Mouse (Mus musculus): ENCODE results near the gene Mrpl54. TPM values are rescaled to one million over a fixed set of nuclear protein-coding genes. Genes with fewer than 3 reads are reported as not detected.
A peak's percentile ranks its signal among the peaks of the same experiment; 100 is the strongest.

Mrpl54 gene
- polyA plus RNA-seq, 1 experiment: 61.1 TPM

- TF ChIP-seq POLR2A (IDR thresholded peaks at IDR 0.05; ENCODE audit: extremely low read depth, insufficient read depth, low read length): no peak
- peak; percentile 52 for TF ChIP-seq CTCF (IDR thresholded peaks at IDR 0.05; ENCODE audit: extremely low read depth, insufficient read depth, low read length)
Observed at GRCm38 (mm10) chr10:81288601-81289000, 21.9 kb upstream of the Mrpl54 start.

GRCm38 (mm10) chr10:81287513-81288157, 20.9 kb upstream of the Mrpl54 start:
- TF ChIP-seq POLR2A (IDR thresholded peaks at IDR 0.05; ENCODE audit: extremely low read depth, insufficient read depth, low read length): no peak
- TF ChIP-seq CTCF (IDR thresholded peaks at IDR 0.05; ENCODE audit: extremely low read depth, insufficient read depth, low read length): peak; percentile 81
- Histone ChIP-seq H3K27ac (ENCODE audit: insufficient read depth, low read length) (no peak overlapping the region), H3K4me3 (ENCODE audit: insufficient read depth, low read length) (no peak overlapping the region), H3K4me1 (ENCODE audit: control insufficient read depth, insufficient read depth, low read length) (no peaks in the 10 kb centered on the region; the same call in 1 of the 2 replicates)

More at GRCm38 (mm10) chr10:81288601-81289000, 21.9 kb upstream of the Mrpl54 start:
- no peak overlapping the region for H3K27ac ChIP-seq (ENCODE audit: insufficient read depth, low read length)
- no peak overlapping the region for H3K4me3 ChIP-seq (ENCODE audit: insufficient read depth, low read length)
- no peaks in the 10 kb centered on the region; the same call in 1 of the 2 replicates for H3K4me1 ChIP-seq (ENCODE audit: control insufficient read depth, insufficient read depth, low read length)

- no peak overlapping the region for H3K4me3 ChIP-seq (ENCODE audit: insufficient read depth, low read length)
- no peak overlapping the region for H3K27ac ChIP-seq (ENCODE audit: insufficient read depth, low read length)
- H3K4me1 ChIP-seq (ENCODE audit: control insufficient read depth, insufficient read depth, low read length): no peaks in the 10 kb centered on the region; the same call in 1 of the 2 replicates
- no peak for TF ChIP-seq CTCF (IDR thresholded peaks at IDR 0.05; ENCODE audit: extremely low read depth, insufficient read depth, low read length)
- TF ChIP-seq POLR2A (IDR thresholded peaks at IDR 0.05; ENCODE audit: extremely low read depth, insufficient read depth, low read length): no peak
Observed at GRCm38 (mm10) chr10:81286586-81286985, 19.9 kb upstream of the Mrpl54 start.

DNA sequence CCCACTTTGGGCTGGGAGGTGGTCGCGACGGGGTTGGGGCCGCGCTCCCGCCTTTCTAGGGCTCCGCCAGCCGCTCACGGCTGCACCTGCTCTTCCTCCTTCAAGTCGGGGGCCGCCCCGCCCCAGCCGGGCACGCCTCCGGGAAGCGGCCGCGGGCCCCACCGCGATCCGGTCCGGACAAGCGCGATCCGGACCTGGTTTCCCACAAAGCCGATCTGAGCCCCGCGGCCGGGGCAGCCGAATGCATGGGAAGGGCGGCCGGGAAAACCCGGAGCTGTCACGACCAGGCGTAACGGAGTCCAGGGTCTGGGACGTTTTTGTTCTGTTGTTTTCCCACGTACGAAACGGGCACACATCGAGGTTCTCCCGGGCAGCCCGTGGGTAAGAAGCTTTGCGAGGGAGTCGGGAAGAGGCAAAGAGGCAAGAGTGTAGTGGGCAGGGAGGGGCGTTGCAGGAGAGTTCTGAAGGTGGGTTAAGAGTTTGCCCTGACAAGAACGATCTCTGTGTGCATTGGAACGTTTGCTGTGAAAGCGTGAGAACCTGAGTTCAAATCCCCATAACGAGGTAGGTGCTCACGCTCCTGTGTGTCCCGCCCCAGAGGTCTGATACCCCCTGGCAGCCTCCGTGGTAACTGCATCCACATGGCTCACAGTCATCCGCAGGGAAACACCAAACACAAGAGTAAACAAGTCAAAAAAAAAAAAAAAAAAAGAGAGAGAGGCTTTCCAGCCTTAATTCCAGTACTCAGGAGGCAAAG, 19.1 kb upstream of the Mrpl54 start:
- peak overlapping the region; percentile 6; the same call in 1 of the 2 replicates for H3K4me3 ChIP-seq (ENCODE audit: insufficient read depth, low read length)
- H3K27ac ChIP-seq (ENCODE audit: insufficient read depth, low read length): no peak overlapping the region
- H3K4me1 ChIP-seq (ENCODE audit: control insufficient read depth, insufficient read depth, low read length): no peaks in the 10 kb centered on the region; the same call in 1 of the 2 replicates
- TF ChIP-seq CTCF (IDR thresholded peaks at IDR 0.05; ENCODE audit: extremely low read depth, insufficient read depth, low read length) (no peak), POLR2A (IDR thresholded peaks at IDR 0.05; ENCODE audit: extremely low read depth, insufficient read depth, low read length) (no peak)

DNA sequence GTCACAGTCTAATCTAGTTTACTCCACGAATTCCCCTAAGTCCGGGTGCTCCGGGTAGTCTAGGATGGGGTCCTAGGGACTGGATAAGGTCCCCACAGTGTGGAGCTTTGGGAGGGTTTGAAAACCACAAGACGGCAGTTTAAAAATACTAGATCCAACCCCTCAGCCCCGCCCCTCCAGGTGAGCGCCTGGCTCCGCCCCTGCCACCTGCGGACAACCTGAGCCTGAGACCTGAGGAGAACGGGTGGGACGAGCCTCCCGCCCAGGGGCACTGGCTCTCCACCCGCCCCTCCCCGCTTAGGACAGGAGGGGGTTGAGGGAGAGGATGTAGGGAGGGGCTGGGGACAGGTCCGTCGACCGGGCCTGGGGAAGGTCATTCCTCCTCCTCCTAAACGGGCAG, 18.0 kb upstream of the Mrpl54 start:
- TF ChIP-seq CTCF (IDR thresholded peaks at IDR 0.05; ENCODE audit: extremely low read depth, insufficient read depth, low read length) (no peak), POLR2A (IDR thresholded peaks at IDR 0.05; ENCODE audit: extremely low read depth, insufficient read depth, low read length) (no peak)
- Histone ChIP-seq H3K4me3 (ENCODE audit: insufficient read depth, low read length) (no peak overlapping the region), H3K4me1 (ENCODE audit: control insufficient read depth, insufficient read depth, low read length) (no peaks in the 10 kb centered on the region; the same call in 1 of the 2 replicates), H3K27ac (ENCODE audit: insufficient read depth, low read length) (no peak overlapping the region)

- Histone ChIP-seq H3K4me3 (ENCODE audit: insufficient read depth, low read length) (no peak overlapping the region), H3K4me1 (ENCODE audit: control insufficient read depth, insufficient read depth, low read length) (no peaks in the 10 kb centered on the region; the same call in 1 of the 2 replicates), H3K27ac (ENCODE audit: insufficient read depth, low read length) (no peak overlapping the region)
- TF ChIP-seq POLR2A (IDR thresholded peaks at IDR 0.05; ENCODE audit: extremely low read depth, insufficient read depth, low read length): no peak
- no peak for TF ChIP-seq CTCF (IDR thresholded peaks at IDR 0.05; ENCODE audit: extremely low read depth, insufficient read depth, low read length)
Observed at GRCm38 (mm10) chr10:81284189-81284588, 17.5 kb upstream of the Mrpl54 start.

DNA sequence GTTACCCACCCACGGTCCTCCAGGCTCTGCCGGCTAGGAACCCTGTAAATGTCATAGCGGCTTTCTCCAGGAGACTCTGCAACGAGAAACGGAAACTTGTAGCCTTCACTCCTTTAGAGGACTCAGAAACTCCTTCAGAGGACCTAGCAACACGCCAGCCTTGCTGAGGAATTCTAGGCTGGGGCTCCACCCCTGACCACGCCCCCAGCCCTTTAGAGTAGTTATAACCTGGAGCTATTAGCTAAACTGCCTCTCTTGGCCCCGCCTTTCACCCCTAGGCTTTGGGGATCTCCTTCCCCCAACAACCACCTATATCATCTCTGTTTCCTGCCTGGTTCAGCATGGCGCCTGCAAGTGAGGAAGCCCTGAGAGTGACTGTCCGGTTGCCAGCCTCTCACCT, 12.8 kb upstream of the Mrpl54 start:
- Histone ChIP-seq H3K4me3 (ENCODE audit: insufficient read depth, low read length) (no peak overlapping the region), H3K4me1 (ENCODE audit: control insufficient read depth, insufficient read depth, low read length) (no peaks in the 10 kb centered on the region), H3K27ac (ENCODE audit: insufficient read depth, low read length) (no peak overlapping the region)
- TF ChIP-seq CTCF (IDR thresholded peaks at IDR 0.05; ENCODE audit: extremely low read depth, insufficient read depth, low read length) (no peak), POLR2A (IDR thresholded peaks at IDR 0.05; ENCODE audit: extremely low read depth, insufficient read depth, low read length) (no peak)

DNA sequence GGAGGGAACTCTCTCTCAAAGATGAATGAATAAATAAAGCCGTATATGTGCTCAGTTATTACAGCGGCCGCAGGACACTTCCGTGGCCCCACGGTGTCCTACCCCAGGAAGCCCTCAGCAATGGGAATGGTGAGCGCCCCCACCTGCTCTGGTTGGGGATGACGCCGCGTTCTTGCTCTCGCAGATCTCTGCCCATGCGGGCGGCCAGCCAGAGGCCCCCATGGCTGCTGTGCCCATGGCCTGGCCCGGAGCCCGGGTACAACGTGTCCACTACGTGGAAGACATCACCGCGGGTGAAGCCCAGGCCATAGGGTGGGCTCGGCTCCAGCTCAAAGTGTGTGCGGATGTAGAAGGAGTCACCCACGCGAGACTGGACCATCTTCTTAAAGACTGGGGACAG, 10.9 kb upstream of the Mrpl54 start:
- TF ChIP-seq CTCF (IDR thresholded peaks at IDR 0.05; ENCODE audit: extremely low read depth, insufficient read depth, low read length) (no peak), POLR2A (IDR thresholded peaks at IDR 0.05; ENCODE audit: extremely low read depth, insufficient read depth, low read length) (no peak)
- Histone ChIP-seq H3K4me1 (ENCODE audit: control insufficient read depth, insufficient read depth, low read length) (no peaks in the 10 kb centered on the region), H3K27ac (ENCODE audit: insufficient read depth, low read length) (no peak overlapping the region), H3K4me3 (ENCODE audit: insufficient read depth, low read length) (no peak overlapping the region)

DNA sequence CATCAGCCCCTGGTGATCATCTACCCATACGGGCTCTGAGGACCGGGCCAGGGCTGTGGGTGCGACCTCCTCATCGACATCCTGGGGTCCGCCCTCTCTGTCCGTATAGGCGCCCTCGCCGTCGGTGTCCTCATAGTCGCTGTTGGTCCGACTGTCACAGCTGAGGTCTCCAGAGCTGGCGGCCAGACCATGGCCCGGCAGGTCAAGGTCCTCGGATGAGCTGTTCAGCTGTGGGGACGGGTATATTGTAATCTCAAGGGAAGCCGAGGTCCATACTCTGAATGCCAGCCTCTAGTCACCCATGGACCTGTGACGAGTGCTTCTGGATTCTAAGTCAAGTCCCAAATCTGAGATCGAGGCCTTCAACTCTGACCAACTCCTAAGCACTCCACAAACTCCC, 7.1 kb upstream of the Mrpl54 start:
- no peak for TF ChIP-seq CTCF (IDR thresholded peaks at IDR 0.05; ENCODE audit: extremely low read depth, insufficient read depth, low read length)
- no peak for TF ChIP-seq POLR2A (IDR thresholded peaks at IDR 0.05; ENCODE audit: extremely low read depth, insufficient read depth, low read length)
- Histone ChIP-seq H3K4me1 (ENCODE audit: control insufficient read depth, insufficient read depth, low read length) (no peaks in the 10 kb centered on the region), H3K27ac (ENCODE audit: insufficient read depth, low read length) (no peak overlapping the region), H3K4me3 (ENCODE audit: insufficient read depth, low read length) (no peak overlapping the region)

- Histone ChIP-seq H3K4me1 (ENCODE audit: control insufficient read depth, insufficient read depth, low read length) (no peaks in the 10 kb centered on the region), H3K4me3 (ENCODE audit: insufficient read depth, low read length) (no peak overlapping the region), H3K27ac (ENCODE audit: insufficient read depth, low read length) (no peak overlapping the region)
- TF ChIP-seq CTCF (IDR thresholded peaks at IDR 0.05; ENCODE audit: extremely low read depth, insufficient read depth, low read length) (no peak), POLR2A (IDR thresholded peaks at IDR 0.05; ENCODE audit: extremely low read depth, insufficient read depth, low read length) (no peak)
Observed at GRCm38 (mm10) chr10:81272356-81272755, 5.6 kb upstream of the Mrpl54 start.

All from cortical plate, adult 2 months (tissue).